Mouse (Mus musculus): ENCODE data around the gene Gramd1b. TPM values are rescaled to one million over a fixed set of nuclear protein-coding genes. Genes with fewer than 3 reads are reported as not detected.
A peak's percentile ranks its signal among the peaks of the same experiment; 100 is the strongest.

Gramd1b gene
- polyA plus RNA-seq, 1 experiment = 188 TPM

DNA sequence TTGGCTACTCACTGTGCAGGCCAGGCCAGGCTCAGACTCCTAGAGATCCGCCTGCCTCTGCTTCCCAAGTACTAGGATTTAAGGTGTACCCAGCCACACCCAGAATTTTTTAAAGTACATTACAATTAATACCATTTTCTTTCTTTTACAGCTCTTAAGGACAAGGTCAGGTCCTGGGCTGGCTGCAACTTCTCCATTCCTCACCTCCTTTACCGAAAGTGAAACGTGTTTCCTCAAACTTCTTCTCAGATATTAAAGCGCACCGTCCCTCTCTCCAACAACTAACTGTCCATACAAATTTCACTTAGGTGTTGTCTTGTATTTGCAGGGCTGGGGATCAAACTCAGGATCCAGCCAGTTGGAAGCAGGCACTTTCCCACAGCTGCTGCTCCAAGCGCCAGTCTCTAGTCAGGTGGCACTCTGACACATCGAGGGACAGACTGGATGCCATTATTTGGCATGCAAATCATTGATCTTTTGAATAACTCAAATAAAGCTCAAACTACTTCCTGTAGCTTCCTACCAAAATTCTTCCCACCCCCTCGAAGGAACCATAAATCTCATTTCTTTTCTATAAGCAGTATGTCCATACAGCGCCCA lies 188.0 kb downstream of the Gramd1b start:
- H3K4me1 ChIP-seq (ENCODE audit: control insufficient read depth, insufficient read depth, low read length) = peaks cover 56% of the 10 kb centered on the region
- H3K27ac ChIP-seq (ENCODE audit: insufficient read depth, low read length) = no peak overlapping the region
- no peak for TF ChIP-seq POLR2A (IDR thresholded peaks at IDR 0.05; ENCODE audit: borderline replicate concordance, insufficient read depth, low read length)
- DNase-seq = no peak
- H3K27me3 ChIP-seq (ENCODE audit: control insufficient read depth, insufficient read depth, low read length) = no peaks in the 10 kb centered on the region
- 69% methylated on average over 9 of the region's 9 CpGs for WGBS
- H3K4me3 ChIP-seq (replicated peaks; ENCODE audit: insufficient read depth, low read depth, low read length) = peak overlapping the region; percentile 5

DNA sequence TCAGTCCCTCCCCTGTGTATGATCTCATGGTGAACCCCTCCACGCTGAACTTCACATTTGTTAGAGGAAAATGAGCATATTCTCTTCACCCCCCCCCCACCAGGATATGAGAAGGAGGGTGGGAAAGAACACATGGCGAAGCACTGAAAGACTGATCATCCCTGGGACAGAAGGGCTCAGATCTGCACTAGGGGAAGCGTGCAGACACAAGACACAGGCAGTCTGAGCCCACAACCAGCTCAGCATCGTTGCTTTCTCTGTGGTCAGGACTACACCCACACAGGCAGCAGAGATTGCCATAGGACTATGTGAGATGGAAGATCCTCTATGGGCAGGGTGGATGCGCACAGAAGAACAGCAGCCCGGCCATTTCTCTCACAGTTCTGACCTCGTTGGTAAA lies 189.1 kb downstream of the Gramd1b start:
- H3K4me3 ChIP-seq (replicated peaks; ENCODE audit: insufficient read depth, low read depth, low read length) = no peak overlapping the region
- peak overlapping the region; percentile 63 for H3K27ac ChIP-seq (ENCODE audit: insufficient read depth, low read length)
- H3K4me1 ChIP-seq (ENCODE audit: control insufficient read depth, insufficient read depth, low read length) = peaks cover 55% of the 10 kb centered on the region
- no peaks in the 10 kb centered on the region for H3K27me3 ChIP-seq (ENCODE audit: control insufficient read depth, insufficient read depth, low read length)
- DNase-seq = no peak
- TF ChIP-seq CTCF (IDR thresholded peaks at IDR 0.05; ENCODE audit: borderline replicate concordance, insufficient read depth, low read depth, low read length) = no peak
- TF ChIP-seq POLR2A (IDR thresholded peaks at IDR 0.05; ENCODE audit: borderline replicate concordance, insufficient read depth, low read length) = no peak
- WGBS = 38% methylated on average over 7 of the region's 7 CpGs

DNA sequence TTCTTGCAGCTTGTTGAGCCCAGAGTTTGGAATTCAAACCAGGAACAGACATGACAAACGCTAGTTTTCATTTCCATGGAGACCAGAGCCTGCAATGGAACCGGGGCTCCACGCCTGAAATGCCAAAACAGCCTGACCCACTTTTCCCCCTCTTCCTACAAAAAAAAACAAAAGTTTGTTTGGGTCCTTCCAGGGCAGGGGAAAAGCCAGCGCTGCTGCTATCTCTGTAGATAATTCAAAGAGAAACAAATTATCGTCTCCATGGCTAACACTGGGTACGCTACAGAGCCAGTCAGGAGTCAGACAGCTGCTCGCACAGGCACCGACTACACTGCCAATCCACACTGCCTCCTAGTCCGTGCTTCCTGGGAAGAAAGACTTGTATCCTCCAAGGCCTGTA lies 191.6 kb downstream of the Gramd1b start:
- peak in 1 of 2 experiments; percentile 55 for DNase-seq
- no peaks in the 10 kb centered on the region for H3K27me3 ChIP-seq (ENCODE audit: control insufficient read depth, insufficient read depth, low read length)
- WGBS = 9% methylated on average over 9 of the region's 9 CpGs
- peak overlapping the region; percentile 70 for H3K27ac ChIP-seq (ENCODE audit: insufficient read depth, low read length)
- no peak overlapping the region for H3K4me3 ChIP-seq (replicated peaks; ENCODE audit: insufficient read depth, low read depth, low read length)
- H3K4me1 ChIP-seq (ENCODE audit: control insufficient read depth, insufficient read depth, low read length) = peaks cover 62% of the 10 kb centered on the region
- TF ChIP-seq POLR2A (IDR thresholded peaks at IDR 0.05; ENCODE audit: borderline replicate concordance, insufficient read depth, low read length) (no peak), CTCF (IDR thresholded peaks at IDR 0.05; ENCODE audit: borderline replicate concordance, insufficient read depth, low read depth, low read length) (no peak)

DNA sequence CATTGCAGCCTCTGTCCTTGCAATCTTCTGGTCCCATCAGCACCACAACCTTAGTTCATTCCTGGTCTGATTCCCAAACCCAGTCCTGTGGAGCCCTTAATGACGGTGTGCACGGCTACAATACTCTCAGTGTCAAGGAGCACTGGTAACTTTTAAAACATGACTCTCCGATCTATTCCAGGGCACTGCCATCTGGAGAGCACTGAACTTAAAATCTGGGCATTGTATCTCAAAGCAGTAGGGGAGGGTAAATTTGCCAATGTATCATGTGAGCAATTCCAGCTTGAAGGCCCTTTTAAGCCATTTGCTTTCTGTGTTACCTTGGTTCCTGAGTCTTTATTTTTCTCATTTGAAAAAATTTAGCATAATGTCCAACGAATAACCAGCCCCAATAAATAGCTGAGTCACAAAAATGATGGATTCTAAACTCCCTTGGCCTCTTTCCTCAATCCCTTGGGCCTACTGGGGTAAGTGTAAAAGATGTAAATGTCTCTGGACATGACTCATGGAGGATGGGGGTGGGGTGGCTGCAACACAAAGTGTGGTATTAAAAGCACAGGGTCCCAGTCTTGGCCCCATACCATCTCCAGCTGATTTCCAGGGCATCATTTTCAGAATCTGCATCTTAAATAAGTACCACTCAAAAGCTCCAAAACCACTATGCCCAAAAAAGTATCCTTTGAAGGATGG lies 193.9 kb downstream of the Gramd1b start:
- TF ChIP-seq CTCF (IDR thresholded peaks at IDR 0.05; ENCODE audit: borderline replicate concordance, insufficient read depth, low read depth, low read length) (no peak), POLR2A (IDR thresholded peaks at IDR 0.05; ENCODE audit: borderline replicate concordance, insufficient read depth, low read length) (no peak)
- Histone ChIP-seq H3K4me1 (ENCODE audit: control insufficient read depth, insufficient read depth, low read length) (peaks cover 62% of the 10 kb centered on the region), H3K27ac (ENCODE audit: insufficient read depth, low read length) (peak overlapping the region; percentile 81), H3K4me3 (replicated peaks; ENCODE audit: insufficient read depth, low read depth, low read length) (no peak overlapping the region), H3K27me3 (ENCODE audit: control insufficient read depth, insufficient read depth, low read length) (no peaks in the 10 kb centered on the region)
- WGBS = 9% methylated on average over 4 of the region's 4 CpGs
- DNase-seq = peak in 1 of 2 experiments; percentile 74

DNA sequence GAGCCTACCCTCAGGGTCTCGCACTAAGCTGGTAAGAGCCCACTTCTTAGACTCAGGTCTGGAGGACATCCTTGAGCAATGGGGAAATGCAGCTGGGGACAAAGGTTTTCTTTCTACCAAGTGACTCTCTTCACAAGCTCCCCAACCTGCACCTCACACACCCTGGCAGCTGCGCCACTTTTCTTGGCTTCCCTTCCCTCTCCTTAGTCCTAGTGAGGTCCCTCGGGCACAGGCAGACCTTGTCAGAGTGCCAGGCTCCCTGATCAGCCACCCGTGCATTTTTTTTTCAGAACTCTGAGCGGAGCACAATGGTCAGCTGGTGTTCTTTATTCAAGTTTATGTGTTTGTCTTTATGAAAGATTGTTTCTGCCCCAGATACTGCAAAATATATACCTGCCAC lies 194.5 kb downstream of the Gramd1b start:
- no peaks in the 10 kb centered on the region for H3K27me3 ChIP-seq (ENCODE audit: control insufficient read depth, insufficient read depth, low read length)
- peak overlapping the region; percentile 81 for H3K27ac ChIP-seq (ENCODE audit: insufficient read depth, low read length)
- DNase-seq = peak; percentile 70 to 75
- H3K4me1 ChIP-seq (ENCODE audit: control insufficient read depth, insufficient read depth, low read length) = peaks cover 62% of the 10 kb centered on the region
- WGBS = 9% methylated on average over 5 of the region's 5 CpGs
- peak overlapping the region; percentile 6 for H3K4me3 ChIP-seq (replicated peaks; ENCODE audit: insufficient read depth, low read depth, low read length)
- TF ChIP-seq POLR2A (IDR thresholded peaks at IDR 0.05; ENCODE audit: borderline replicate concordance, insufficient read depth, low read length) (no peak), CTCF (IDR thresholded peaks at IDR 0.05; ENCODE audit: borderline replicate concordance, insufficient read depth, low read depth, low read length) (no peak)

DNA sequence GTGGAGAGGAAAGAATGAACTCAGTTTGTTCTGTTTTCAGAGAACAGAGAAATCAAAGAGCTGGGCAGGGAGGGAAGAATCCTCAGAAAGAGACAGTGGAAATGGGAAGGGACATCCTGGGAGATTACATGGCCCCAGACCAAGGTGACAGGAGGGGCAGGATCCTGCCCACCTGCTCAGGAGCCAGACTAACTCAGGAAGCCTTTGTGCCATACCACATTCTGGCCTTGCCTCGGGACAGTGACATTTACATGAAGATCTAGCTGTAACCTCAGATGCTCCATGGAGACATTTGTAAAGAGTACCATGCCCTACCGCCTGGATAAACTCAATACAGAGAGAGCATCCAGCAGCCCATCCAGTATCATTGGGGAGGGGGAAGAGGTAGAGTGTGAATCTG lies 196.6 kb downstream of the Gramd1b start:
- peaks cover 65% of the 10 kb centered on the region for H3K4me1 ChIP-seq (ENCODE audit: control insufficient read depth, insufficient read depth, low read length)
- H3K27ac ChIP-seq (ENCODE audit: insufficient read depth, low read length) = peak overlapping the region; percentile 97
- peak in 1 of 2 experiments; percentile 62 for DNase-seq
- no peak for TF ChIP-seq CTCF (IDR thresholded peaks at IDR 0.05; ENCODE audit: borderline replicate concordance, insufficient read depth, low read depth, low read length)
- no peak for TF ChIP-seq POLR2A (IDR thresholded peaks at IDR 0.05; ENCODE audit: borderline replicate concordance, insufficient read depth, low read length)
- 9% methylated on average over 2 of the region's 2 CpGs for WGBS
- H3K4me3 ChIP-seq (replicated peaks; ENCODE audit: insufficient read depth, low read depth, low read length) = no peak overlapping the region
- H3K27me3 ChIP-seq (ENCODE audit: control insufficient read depth, insufficient read depth, low read length) = no peaks in the 10 kb centered on the region

DNA sequence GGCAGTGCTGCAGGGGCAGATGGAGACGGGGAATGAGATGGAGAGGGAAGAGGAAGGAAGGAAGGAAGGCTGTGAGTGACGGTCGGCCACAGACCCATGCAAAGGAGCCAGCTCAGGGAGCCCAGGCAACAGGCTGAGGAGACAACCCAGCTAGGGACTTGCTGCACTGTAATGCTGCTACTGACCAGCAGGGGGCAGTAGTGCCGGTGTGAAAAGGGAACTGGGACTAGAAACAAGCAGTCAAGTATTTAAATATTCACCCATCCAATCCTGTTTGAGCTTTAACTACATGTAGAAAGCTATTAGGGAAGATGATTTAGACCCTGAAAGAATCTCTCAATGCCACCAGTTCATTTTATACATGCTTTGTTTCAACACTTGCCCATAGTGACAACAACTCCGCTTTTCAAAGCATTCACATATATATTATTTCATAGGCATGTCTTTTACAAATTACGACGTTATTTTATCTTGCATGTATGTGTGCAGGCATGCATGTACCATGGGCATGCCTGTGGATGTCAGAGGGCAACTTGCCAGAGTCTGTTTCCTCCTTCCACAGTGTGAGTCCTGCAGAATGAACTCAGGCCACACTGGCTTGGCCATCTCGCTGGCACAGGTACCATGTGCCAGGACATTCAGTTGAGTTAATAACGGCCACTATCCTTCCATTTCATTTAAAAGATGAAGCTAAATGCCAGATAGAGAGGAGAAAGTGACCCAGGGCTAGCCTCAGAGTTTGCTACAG lies 197.4 kb downstream of the Gramd1b start:
- TF ChIP-seq POLR2A (IDR thresholded peaks at IDR 0.05; ENCODE audit: borderline replicate concordance, insufficient read depth, low read length) (0 out of 2 replicates have a peak, but pooled peaks have one; percentile 7), CTCF (IDR thresholded peaks at IDR 0.05; ENCODE audit: borderline replicate concordance, insufficient read depth, low read depth, low read length) (peak; percentile 96)
- Histone ChIP-seq H3K4me3 (replicated peaks; ENCODE audit: insufficient read depth, low read depth, low read length) (peak overlapping the region; percentile 39), H3K27ac (ENCODE audit: insufficient read depth, low read length) (peak overlapping the region; percentile 97)

More for the DNA sequence above, 197.4 kb downstream of the Gramd1b start:
- no peaks in the 10 kb centered on the region for H3K27me3 ChIP-seq (ENCODE audit: control insufficient read depth, insufficient read depth, low read length)
- H3K4me1 ChIP-seq (ENCODE audit: control insufficient read depth, insufficient read depth, low read length) = peaks cover 58% of the 10 kb centered on the region
- peak; percentile 90 to 93 for DNase-seq
- whole genome bisulfite sequencing = 13% methylated on average over 9 of the region's 9 CpGs
